Mouse (Mus musculus) C2C12 (cell line): Measurements from ENCODE around the gene Cdh6. TPM values are rescaled to one million over a fixed set of nuclear protein-coding genes. Genes with fewer than 3 reads are reported as not detected.

Source experiments
- H3K27me3 ChIP-seq: one replicate; pipeline ENCODE4 v1.6.1; 2011; ENCODE audit not compliant: control insufficient read depth, insufficient read depth, insufficient read length
- H3K36me3 ChIP-seq: one replicate; pipeline ENCODE4 v1.6.1; 2011; ENCODE audit not compliant: control insufficient read depth, insufficient read depth
- H3K4me3 ChIP-seq: one replicate; pipeline ENCODE4 v1.5.1; 2011; ENCODE audit warnings: mild to moderate bottlenecking, control low read depth; ENCODE audit not compliant: poor library complexity, insufficient read depth, severe bottlenecking
- H3K79me2 ChIP-seq: one replicate; pipeline ENCODE4 v1.6.1; 2011; ENCODE audit not compliant: control insufficient read depth, insufficient read depth
- H3K79me3 ChIP-seq: one replicate; pipeline ENCODE4 v1.6.1; 2011; ENCODE audit warnings: low read depth, control low read depth
- H3ac ChIP-seq: one replicate; pipeline ENCODE3; 2011; ENCODE audit warnings: low read depth; ENCODE audit not compliant: control insufficient read depth, insufficient read length
- CEBPB ChIP-seq: IDR thresholded peaks from one replicate; pipeline ENCODE4 v1.6.1; 2011; ENCODE audit warnings: low read depth, mild to moderate bottlenecking, control low read depth, moderate library complexity
- CTCF ChIP-seq: IDR thresholded peaks from one replicate; pipeline ENCODE4 v1.5.1; 2011; ENCODE audit not compliant: control insufficient read depth, insufficient read depth, insufficient read length
- FOSL1 ChIP-seq: IDR thresholded peaks from one replicate; pipeline ENCODE4 v1.8.0; 2011; ENCODE audit warnings: mild to moderate bottlenecking, low read length; ENCODE audit not compliant: poor library complexity, insufficient read depth, severe bottlenecking
- MAX ChIP-seq: IDR thresholded peaks from one replicate; pipeline ENCODE4 v1.6.1; 2011; ENCODE audit warnings: mild to moderate bottlenecking, control low read depth
- MYOD1 ChIP-seq: IDR thresholded peaks from one replicate; pipeline ENCODE4 v1.6.1; 2011; ENCODE audit warnings: low read depth; ENCODE audit not compliant: control insufficient read depth, insufficient read length
- MYOG ChIP-seq: IDR thresholded peaks from one replicate; pipeline ENCODE4 v1.6.1; 2011; ENCODE audit not compliant: control insufficient read depth, insufficient read length; ENCODE audit errors: extremely low read depth
- USF1 ChIP-seq: IDR thresholded peaks from one replicate; pipeline ENCODE4 v1.6.1; 2011; ENCODE audit warnings: low read depth, mild to moderate bottlenecking, control low read depth, moderate library complexity
- polyA plus RNA-seq: library from polyadenylated mRNA; unstranded; fragments of >200 nt; fragmentation: generic; extraction: Trizol; gene quantifications from one replicate; pipeline ENCODE4 v1.2.1, GENCODE M21; 2012; ENCODE audit warnings: missing spikeins

Cdh6 gene
- polyA plus RNA-seq, 1 experiment, result under 0.01 TPM

DNA sequence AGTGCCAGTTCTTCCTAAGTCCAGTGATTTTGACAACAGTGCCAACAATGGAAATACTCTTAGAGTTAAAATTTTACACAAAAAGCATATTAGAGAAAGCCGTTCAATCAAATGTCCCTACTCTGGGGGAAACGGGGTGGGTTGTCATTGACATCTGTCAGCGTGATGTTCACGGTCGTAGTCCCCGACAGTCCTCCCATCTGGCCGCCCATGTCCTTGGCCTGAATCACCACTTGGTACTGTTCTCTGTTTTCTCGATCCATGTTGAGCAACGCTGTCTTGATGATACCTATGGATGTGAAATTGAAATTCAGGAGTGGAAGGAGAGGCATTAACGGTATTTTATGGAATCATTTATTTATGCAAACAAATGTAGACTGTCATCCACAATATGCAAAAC is 116.2 kb downstream of the Cdh6 start:
- Histone ChIP-seq H3K79me2 (no peaks in the 10 kb centered on the region), H3K4me3 (no peak overlapping the region), H3K79me3 (no peaks in the 10 kb centered on the region), H3K27me3 (no peaks in the 10 kb centered on the region), H3K36me3 (no peaks in the 10 kb centered on the region), H3ac (no peak overlapping the region)
- TF ChIP-seq CEBPB, result no peak
- no peak for TF ChIP-seq MYOG
- TF ChIP-seq MYOD1, result no peak
- no peak for TF ChIP-seq FOSL1
- TF ChIP-seq MAX, result no peak
- TF ChIP-seq USF1, result no peak
- no peak for TF ChIP-seq CTCF

DNA sequence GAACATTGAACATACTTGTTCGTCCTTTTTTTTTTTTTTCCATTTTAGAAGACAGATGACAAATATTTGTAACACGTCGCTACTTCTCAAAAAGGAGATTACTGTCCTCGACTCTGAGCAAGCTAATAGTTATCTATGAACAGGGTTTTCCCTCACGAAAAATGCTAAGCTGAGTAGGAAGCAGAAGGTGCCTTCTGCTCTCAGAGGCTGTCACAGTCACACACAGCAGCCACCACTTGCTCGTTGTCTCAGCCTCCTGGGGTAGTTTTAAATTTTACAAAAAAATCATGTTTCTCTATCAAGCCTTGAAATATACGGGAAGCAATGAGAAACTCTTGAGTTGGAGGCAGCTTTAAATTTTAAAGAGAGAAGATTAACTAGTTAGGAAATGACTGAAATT is 125.6 kb downstream of the Cdh6 start:
- TF ChIP-seq MAX (no peak), MYOG (no peak), CEBPB (no peak), MYOD1 (no peak)
- H3K36me3 ChIP-seq, result no peaks in the 10 kb centered on the region
- H3K4me3 ChIP-seq, result no peak overlapping the region
- H3K27me3 ChIP-seq, result no peaks in the 10 kb centered on the region
- H3ac ChIP-seq, result no peak overlapping the region
- no peaks in the 10 kb centered on the region for H3K79me3 ChIP-seq
- H3K79me2 ChIP-seq, result no peaks in the 10 kb centered on the region

DNA sequence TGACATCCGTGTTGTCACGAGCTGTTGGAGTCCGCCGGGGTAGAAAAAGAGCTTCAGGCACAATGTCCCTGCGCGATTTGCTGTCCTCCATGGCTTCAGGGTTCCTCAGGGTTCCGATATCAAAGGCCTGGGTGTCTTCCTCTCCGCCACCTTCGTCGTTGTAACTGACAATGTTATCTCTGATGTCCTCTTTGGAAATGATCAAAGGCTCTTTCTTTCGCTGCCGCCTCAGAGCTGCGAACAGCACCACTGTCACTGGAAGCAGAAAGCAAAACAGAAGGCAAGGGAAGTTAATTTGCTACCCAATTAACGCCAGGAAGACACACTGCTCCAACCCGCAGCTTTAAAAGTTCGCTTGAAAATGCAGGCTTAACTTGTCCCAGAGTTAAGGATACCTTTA is 139.0 kb downstream of the Cdh6 start:
- Histone ChIP-seq H3ac (no peak overlapping the region), H3K36me3 (no peaks in the 10 kb centered on the region), H3K4me3 (no peak overlapping the region), H3K27me3 (no peaks in the 10 kb centered on the region), H3K79me2 (no peaks in the 10 kb centered on the region), H3K79me3 (no peaks in the 10 kb centered on the region)
- TF ChIP-seq CEBPB, result no peak
- no peak for TF ChIP-seq MAX
- TF ChIP-seq MYOG, result no peak
- no peak for TF ChIP-seq USF1
- TF ChIP-seq FOSL1, result no peak
- TF ChIP-seq CTCF, result no peak
- no peak for TF ChIP-seq MYOD1

DNA sequence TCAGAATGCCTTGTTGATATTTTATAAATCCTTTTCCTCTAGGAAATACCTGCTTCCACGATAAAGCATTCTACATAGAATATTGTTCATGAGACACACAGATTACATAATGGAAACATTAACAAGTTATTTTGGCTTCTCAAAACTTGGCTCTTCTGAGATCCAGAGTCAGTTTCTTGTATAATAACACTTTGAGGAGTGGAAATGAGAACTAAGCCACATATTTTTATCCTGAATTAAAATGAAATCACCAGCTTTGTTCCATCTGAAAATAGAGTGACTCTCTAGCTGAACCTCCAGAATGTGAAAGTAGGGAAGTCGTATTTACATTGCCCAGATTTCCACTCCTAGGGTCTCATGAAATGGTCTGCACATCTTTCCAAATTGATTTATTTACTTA is 142.8 kb downstream of the Cdh6 start:
- Histone ChIP-seq H3K27me3 (no peaks in the 10 kb centered on the region), H3K79me2 (no peaks in the 10 kb centered on the region), H3K79me3 (no peaks in the 10 kb centered on the region), H3K4me3 (no peak overlapping the region), H3ac (no peak overlapping the region), H3K36me3 (no peaks in the 10 kb centered on the region)
- TF ChIP-seq MAX (no peak), CTCF (no peak), CEBPB (no peak), MYOG (no peak)

- H3K79me3 ChIP-seq, result no peaks in the 10 kb centered on the region
- no peak overlapping the region for H3K4me3 ChIP-seq
- H3ac ChIP-seq, result no peak overlapping the region
- TF ChIP-seq MYOG, result no peak
- no peak for TF ChIP-seq CTCF
- TF ChIP-seq MYOD1, result no peak
- TF ChIP-seq MAX, result no peak
- no peak for TF ChIP-seq FOSL1
- TF ChIP-seq USF1, result no peak
- TF ChIP-seq CEBPB, result no peak
- no peaks in the 10 kb centered on the region for H3K27me3 ChIP-seq
- H3K36me3 ChIP-seq, result no peaks in the 10 kb centered on the region
- H3K79me2 ChIP-seq, result no peaks in the 10 kb centered on the region
These were observed 146.0 kb downstream of the Cdh6 start for GRCm38 (mm10) chr15:13027513-13027912.

DNA sequence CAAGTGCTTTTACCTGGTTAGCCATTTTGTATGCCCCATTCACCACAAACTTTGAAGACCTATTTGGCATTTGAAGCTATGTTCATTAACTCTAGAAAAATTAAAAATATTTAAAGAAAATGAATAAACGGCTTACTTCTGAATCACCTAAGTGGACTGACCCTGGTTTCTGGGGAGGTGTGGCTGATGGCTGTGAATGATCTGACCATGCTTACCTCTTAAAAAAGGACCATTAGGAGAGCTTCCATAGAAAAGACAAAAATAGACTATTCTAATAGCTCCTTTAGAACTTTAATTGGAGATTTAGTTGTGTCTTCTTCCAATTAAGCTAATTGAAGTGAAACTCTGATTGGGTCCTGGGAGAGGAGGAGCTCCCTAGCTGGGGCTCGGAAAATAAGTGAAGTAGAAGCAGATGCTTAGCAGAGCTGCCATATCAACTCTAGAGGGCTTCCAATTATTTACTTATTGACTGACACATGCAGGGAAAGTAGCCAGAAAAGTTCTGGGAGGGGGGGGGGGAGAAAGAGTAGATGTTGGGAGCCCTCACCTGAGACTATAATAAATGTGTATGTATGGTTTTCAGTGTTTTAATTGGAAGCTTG is 156.6 kb downstream of the Cdh6 start:
- no peak overlapping the region for H3K4me3 ChIP-seq
- no peaks in the 10 kb centered on the region for H3K79me3 ChIP-seq

More for the DNA sequence above, 156.6 kb downstream of the Cdh6 start:
- Histone ChIP-seq H3K79me2 (no peaks in the 10 kb centered on the region), H3K27me3 (no peaks in the 10 kb centered on the region), H3ac (no peak overlapping the region), H3K36me3 (no peaks in the 10 kb centered on the region)
- no peak for TF ChIP-seq FOSL1
- no peak for TF ChIP-seq MYOD1
- TF ChIP-seq CTCF, result no peak
- no peak for TF ChIP-seq MYOG
- TF ChIP-seq MAX, result no peak
- no peak for TF ChIP-seq USF1
- no peak for TF ChIP-seq CEBPB
